Mouse (Mus musculus) heart, embryonic 16.5 days (tissue): ENCODE data around the gene Fbxw16. TPM values are rescaled to one million over a fixed set of nuclear protein-coding genes. Genes with fewer than 3 reads are reported as not detected.
"Not testable (repeated sequence)": the region's sequence is repeated elsewhere in the genome, so short reads cannot be mapped to it uniquely, and the experiment has no call there.

Experiments used
- ATAC-seq: fragments of 200-750 bp; cut with Nextera tagmentation; replicated peaks from 2 replicates; pipeline ENCODE4 v1.8.0; 2017; ENCODE audit warnings: moderate number of reproducible peaks; ENCODE audit not compliant: insufficient read depth, low FRiP score; ENCODE audit errors: extremely low read depth
- H3K27ac ChIP-seq: fragments of 300-500 bp; sonication (generic); 2 replicates; pipeline ENCODE4 v1.5.1; 2014; ENCODE audit warnings: mild to moderate bottlenecking, low read length, control low read depth, moderate library complexity
- H3K27me3 ChIP-seq: fragments of 300-500 bp; sonication (generic); 2 replicates; pipeline ENCODE4 v1.6.1; 2014; ENCODE audit warnings: low read length, mixed read lengths; ENCODE audit not compliant: control insufficient read depth, insufficient read depth
- H3K36me3 ChIP-seq: fragments of 300-500 bp; sonication (generic); 2 replicates; pipeline ENCODE4 v1.6.1; 2014; ENCODE audit not compliant: control insufficient read depth, insufficient read depth
- H3K4me1 ChIP-seq: fragments of 300-500 bp; sonication (generic); 2 replicates; pipeline ENCODE4 v1.6.1; 2014; ENCODE audit warnings: low read length, mixed read lengths; ENCODE audit not compliant: control insufficient read depth, insufficient read depth
- H3K4me2 ChIP-seq: fragments of 300-500 bp; sonication (generic); 2 replicates; pipeline ENCODE4 v1.6.1; 2014; ENCODE audit warnings: low read depth, mild to moderate bottlenecking, control low read depth, low read length
- H3K4me3 ChIP-seq: fragments of 300-500 bp; sonication (generic); 2 replicates; pipeline ENCODE4 v1.5.1; 2014; ENCODE audit warnings: mild to moderate bottlenecking, control low read depth, low read length
- H3K9ac ChIP-seq: fragments of 300-500 bp; sonication (generic); 2 replicates; pipeline ENCODE4 v1.6.1; 2014; ENCODE audit warnings: low read length, control low read depth
- H3K9me3 ChIP-seq: fragments of 300-500 bp; sonication (generic); replicated peaks from 2 replicates; pipeline ENCODE4 v1.6.1; 2016; ENCODE audit warnings: low read length; ENCODE audit not compliant: control insufficient read depth
- WGBS: fragments of 180-500 bp; shearing (Covaris S2); extraction: QIAGEN DNeasy Blood & Tissue Kit; methylation state at CpG from one replicate; pipeline ENCODE4 v1.1.7; 2014; 5-methylcytosine and 5-hydroxymethylcytosine counted together
- polyA plus RNA-seq: library from polyadenylated mRNA; unstranded; fragments of >200 nt; fragmentation: Nextera tagmentation; extraction: Ambion mirVana; gene quantifications from 2 replicates; pipeline ENCODE4 v1.2.1, GENCODE M21; 2015

The Fbxw16 gene
- polyA plus RNA-seq: not detected in 2 replicates

- Histone ChIP-seq H3K36me3 (no peaks in the 10 kb centered on the region), H3K27me3 (no peaks in the 10 kb centered on the region), H3K4me1 (no peaks in the 10 kb centered on the region), H3K9ac (no peak within 1 kb of the TSS), H3K4me3 (no peak within 1 kb of the TSS), H3K9me3 (no peaks in the 10 kb centered on the region; the same call in 1 of the 2 replicates), H3K4me2 (no peak within 1 kb of the TSS), H3K27ac (no peak within 1 kb of the TSS)
- no peak for ATAC-seq
These were observed at the start of gene Fbxw16 for GRCm38 (mm10) chr9:109449040-109449439. Fbxw16 (minus strand) TSS chr9:109449140.

DNA sequence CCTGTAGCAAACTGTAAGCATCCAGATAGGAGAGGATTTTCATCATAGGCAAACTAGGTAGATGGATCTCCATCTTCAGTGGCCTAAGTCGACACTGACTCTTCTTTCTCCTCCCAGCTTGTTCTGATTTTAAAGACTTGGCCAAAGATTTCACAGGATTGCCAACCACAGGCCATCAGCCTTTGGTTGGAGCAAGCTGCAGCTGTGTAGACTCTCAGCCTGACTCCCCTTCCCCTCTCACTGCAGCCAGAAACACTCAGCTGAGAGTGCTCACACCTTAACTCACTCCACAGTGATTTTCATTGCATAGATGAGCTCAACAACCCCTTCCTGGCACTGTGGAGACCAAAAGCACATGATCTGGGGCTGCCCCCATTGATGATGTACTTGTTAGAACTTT, 46.8 kb upstream of the Fbxw16 start, which contains the start of gene Fbxw19:
Gene Fbxw19 (minus strand): TSS at position 101 of the 400 bp plus-strand sequence.
- not testable (repeated sequence) for H3K4me3 ChIP-seq, H3K4me2 ChIP-seq, H3K4me1 ChIP-seq, H3K27ac ChIP-seq, H3K9me3 ChIP-seq, H3K27me3 ChIP-seq, H3K9ac ChIP-seq, H3K36me3 ChIP-seq, ATAC-seq
- 60% methylated on average over 1 of the region's 1 CpGs for WGBS

- no peaks in the 10 kb centered on the region for H3K27me3 ChIP-seq
- no peaks in the 10 kb centered on the region for H3K36me3 ChIP-seq
- no peak overlapping the region for H3K27ac ChIP-seq
- no peaks in the 10 kb centered on the region for H3K9me3 ChIP-seq
- no peak overlapping the region for H3K9ac ChIP-seq
- ATAC-seq: no peak
- no peaks in the 10 kb centered on the region for H3K4me1 ChIP-seq
- no peak overlapping the region for H3K4me2 ChIP-seq
- 90% methylated on average over 1 of the region's 1 CpGs for WGBS
- H3K4me3 ChIP-seq: no peak overlapping the region
These were observed 16.0 kb downstream of the Fbxw16 start for GRCm38 (mm10) chr9:109432956-109433355.

DNA sequence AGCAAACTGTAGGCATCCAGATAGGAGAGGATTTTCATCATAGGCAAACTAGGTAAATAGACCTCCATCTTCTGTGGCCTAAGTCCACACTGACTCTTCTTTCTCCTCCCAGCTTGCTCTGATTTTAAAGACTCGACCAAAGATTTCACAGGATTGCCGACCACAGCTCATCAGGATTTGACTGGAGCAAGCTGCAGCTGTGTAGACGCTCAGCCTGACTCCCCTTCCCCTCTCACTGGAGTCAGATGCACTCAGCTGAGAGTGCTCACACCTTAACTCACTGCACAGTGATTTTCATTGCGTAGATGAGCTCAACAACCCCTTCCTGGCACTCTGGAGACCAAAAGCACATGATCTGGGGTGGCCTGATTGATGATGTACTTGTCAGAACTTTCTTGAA, 44.7 kb downstream of the Fbxw16 start, which contains the start of gene Fbxw22:
Gene Fbxw22 (minus strand): TSS at position 101 of the 400 bp plus-strand sequence.
- not testable (repeated sequence) for H3K9me3 ChIP-seq, H3K4me1 ChIP-seq, H3K4me2 ChIP-seq, H3K4me3 ChIP-seq, H3K27me3 ChIP-seq, H3K27ac ChIP-seq, H3K9ac ChIP-seq, H3K36me3 ChIP-seq, ATAC-seq
- WGBS: 45% methylated on average over 4 of the region's 4 CpGs

Other genes with a start within 250 kb of the Fbxw16 start
- not detected in 2 replicates for gene Fbxw20, start 214.4 kb downstream of the Fbxw16 start, polyA plus RNA-seq
- not detected in 2 replicates for gene Fbxw14, start 161.5 kb downstream of the Fbxw16 start, polyA plus RNA-seq
- not detected in 2 replicates for gene Fbxw28, start 109.5 kb downstream of the Fbxw16 start, polyA plus RNA-seq
- gene Fbxw22, start 44.8 kb downstream of the Fbxw16 start, polyA plus RNA-seq: not detected in 2 replicates
- not detected in 2 replicates for gene Fbxw19, start 46.7 kb upstream of the Fbxw16 start, polyA plus RNA-seq
- not detected in 2 replicates for gene Fbxw15, start 119.1 kb upstream of the Fbxw16 start, polyA plus RNA-seq
- gene Fbxw24, start 176.9 kb upstream of the Fbxw16 start, polyA plus RNA-seq: not detected in 2 replicates
- gene Fbxw25, start 215.5 kb upstream of the Fbxw16 start, polyA plus RNA-seq: not detected in 2 replicates